In the genomic region with DNA sequence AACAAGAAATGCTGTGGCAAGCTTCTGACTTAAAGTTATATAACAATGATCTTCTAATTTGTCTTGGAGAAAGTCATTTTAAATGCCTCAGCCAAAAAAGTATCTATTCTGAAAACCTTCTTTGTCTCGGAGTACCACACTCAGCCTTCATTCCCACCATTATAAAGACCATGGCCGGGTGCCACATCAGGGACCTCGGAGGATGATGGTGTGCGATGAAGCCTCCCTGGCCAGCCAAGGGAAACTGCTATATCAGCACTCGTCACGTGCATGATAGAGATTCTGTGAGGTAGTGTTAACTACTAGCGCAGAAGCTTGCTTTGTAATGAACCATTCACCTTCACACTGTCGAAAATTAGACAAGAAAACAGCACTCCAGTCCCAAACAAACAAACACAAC, we compare ENCODE assay signal across 25 mouse cellular contexts. TPM values are rescaled to one million over a fixed set of nuclear protein-coding genes. Genes with fewer than 3 reads are reported as not detected.
"Had no signal": no experiment of that assay in that cellular context is flagged by ENCODE, and none has a peak within 500 bp of the region (broad histone marks: within the 10 kb centered on the region; RNA-seq: fewer than 3 reads in every experiment).

No protein-coding gene starts in this region.

- H3K4me3 ChIP-seq: liver, embryonic 13.5 days; midbrain, embryonic 10.5 days; midbrain, embryonic 12.5 days; myocyte; neural tube, embryonic 13.5 days; neural tube, embryonic 15.5 days; stomach, embryonic 15.5 days had no signal

- H3K27me3 ChIP-seq: liver, embryonic 13.5 days; midbrain, embryonic 12.5 days; neural tube, embryonic 13.5 days; neural tube, embryonic 15.5 days; stomach, embryonic 15.5 days had no signal

- H3K4me2 ChIP-seq: liver, embryonic 13.5 days; lung, embryonic 14.5 days; midbrain, embryonic 12.5 days; neural tube, embryonic 13.5 days; neural tube, embryonic 15.5 days; stomach, embryonic 15.5 days had no signal

- DNase-seq: liver, embryonic 13.5 days; lung, adult 18-20 months; lung, embryonic 14.5 days; lung, postnatal 10 days; lung, postnatal 4 days; midbrain, embryonic 14.5 days; retina, postnatal 1 day; right cerebral cortex, adult 18-20 months; thymus, adult 18-20 months; thymus, postnatal 14 days; thymus, postnatal 36 days had no signal

- H3K4me1 ChIP-seq: liver, embryonic 13.5 days; midbrain, embryonic 10.5 days; midbrain, embryonic 12.5 days; neural tube, embryonic 13.5 days; neural tube, embryonic 15.5 days; stomach, embryonic 15.5 days had no signal

- H3K27ac ChIP-seq: liver, embryonic 13.5 days; midbrain, embryonic 10.5 days; midbrain, embryonic 12.5 days; neural tube, embryonic 13.5 days; neural tube, embryonic 15.5 days; stomach, embryonic 15.5 days had no signal

- H3K9me3 ChIP-seq: liver, embryonic 13.5 days; midbrain, embryonic 10.5 days; midbrain, embryonic 12.5 days; neural tube, embryonic 13.5 days; neural tube, embryonic 15.5 days; stomach, embryonic 15.5 days had no signal

- H3K9ac ChIP-seq: liver, embryonic 13.5 days; lung, embryonic 14.5 days; midbrain, embryonic 12.5 days; neural tube, embryonic 13.5 days; neural tube, embryonic 15.5 days; stomach, embryonic 15.5 days had no signal

RNA-seq across cellular contexts. Expression of a gene that starts 19.0 kb away (rescaled TPM):
- total RNA-seq: megakaryocyte, adult 5-6 weeks; megakaryocyte-erythroid progenitor cell, adult 5-6 weeks had no signal
- polyA plus RNA-seq: liver, embryonic 13.5 days; liver, embryonic 16.5 days; lung, embryonic 14.5 days; lung, embryonic 16.5 days; midbrain, embryonic 10.5 days; midbrain, embryonic 12.5 days; midbrain, embryonic 14.5 days; midbrain, embryonic 16.5 days; neural tube, embryonic 11.5 days; neural tube, embryonic 13.5 days; neural tube, embryonic 15.5 days; spleen, adult 2 months; stomach, embryonic 15.5 days; thymus, postnatal 0 days had no signal
